Mouse (Mus musculus) layer of hippocampus, adult 2 months (tissue): ENCODE measurements around the gene Shisal2b. TPM values are rescaled to one million over a fixed set of nuclear protein-coding genes. Genes with fewer than 3 reads are reported as not detected.

Source experiments
- DNase-seq, 2 experiments: peaks; one replicate each; pipeline ENCODE4 v3.0.0; 2022; ENCODE audit warnings: low spot score in 2 of 2
- H3K27ac ChIP-seq: fragments of 200-600 bp; 2 replicates; pipeline ENCODE4 v1.8.1; 2022
- H3K4me3 ChIP-seq: fragments of 200-600 bp; 2 replicates; pipeline ENCODE4 v1.8.1; 2022; ENCODE audit warnings: mild to moderate bottlenecking
- CTCF ChIP-seq: fragments of 200-600 bp; conservative IDR thresholded peaks from 2 replicates; pipeline ENCODE4 v1.8.1; 2022; ENCODE audit warnings: antibody characterized with exemption, mild to moderate bottlenecking, moderate library complexity
- total RNA-seq, 2 experiments: library from RNA; stranded (reverse); gene quantifications; 2 replicates each; pipeline ENCODE4 v1.2.3; 2021

Gene Shisal2b
- total RNA-seq, 2 experiments from 2014 or later: 0.38 to 0.54 TPM

- Histone ChIP-seq H3K4me3 (no peak overlapping the region), H3K27ac (no peak overlapping the region)
- no peak for TF ChIP-seq CTCF
- no peak for DNase-seq
Observed at GRCm38 (mm10) chr13:104799067-104799466, 64.6 kb downstream of the Shisal2b start.

Other genes with a start within 250 kb of the Shisal2b start
- 10 to 100 TPM; 21.6 to 22.5 TPM for gene Srek1ip1, start 71.4 kb downstream of the Shisal2b start, total RNA-seq
- gene Cwc27, start 46.8 kb downstream of the Shisal2b start, total RNA-seq: 10 to 100 TPM; 18.9 to 20.3 TPM
- gene Rgs7bp, start 191.0 kb upstream of the Shisal2b start, total RNA-seq: 100 to 1,000 TPM; 150 to 153 TPM
- not detected for gene 4933425L06Rik, start 218.2 kb upstream of the Shisal2b start, total RNA-seq